ENCODE assay signal across 31 mouse cellular contexts in genomic region chr7:141911305-141911704, GRCm38 (mm10). TPM values are rescaled to one million over a fixed set of nuclear protein-coding genes. Genes with fewer than 3 reads are reported as not detected.
DNase-seq lines count a peak whose midpoint lies in the region; ATAC-seq and TF ChIP-seq lines count a peak whose summit lies in the region.
"Had no signal": no experiment of that assay in that cellular context is flagged by ENCODE, and none has a peak within 500 bp of the region (broad histone marks: within the 10 kb centered on the region; RNA-seq: fewer than 3 reads in every experiment).

No protein-coding gene starts in this region.

- H3K27me3 ChIP-seq in midbrain, embryonic 11.5 days (ENCODE audit: control insufficient read depth, insufficient read depth, low read length): no peaks in the 10 kb centered on the region
- H3K27me3 ChIP-seq in hindbrain, embryonic 12.5 days: peaks cover 8% of the 10 kb centered on the region; the same call in 1 of the 2 replicates
- H3K27me3 ChIP-seq: neural tube, embryonic 15.5 days had no signal

- WGBS in bone marrow, adult 2 months: 15% methylated on average over 3 of the region's 3 CpGs
- WGBS in midbrain, embryonic 11.5 days: 74% methylated on average over 3 of the region's 3 CpGs
- WGBS in hindbrain, embryonic 12.5 days: 74% methylated on average over 3 of the region's 3 CpGs

- no peaks in the 10 kb centered on the region for H3K36me3 ChIP-seq in midbrain, embryonic 11.5 days (ENCODE audit: control insufficient read depth, insufficient read depth, low read length)
- H3K36me3 ChIP-seq in hindbrain, embryonic 12.5 days: no peaks in the 10 kb centered on the region
- H3K36me3 ChIP-seq: forebrain, embryonic 10.5 days; kidney, embryonic 15.5 days; midbrain, embryonic 13.5 days; neural tube, embryonic 15.5 days had no signal

- TF ChIP-seq POLR2A in bone marrow, adult 2 months (IDR thresholded peaks at IDR 0.05; ENCODE audit: borderline replicate concordance, control insufficient read depth, low read depth, low read length): no peak

- peak overlapping the region; percentile 48 for H3K4me3 ChIP-seq in bone marrow, adult 2 months (replicated peaks; ENCODE audit: control insufficient read depth, low read depth, low read length)
- H3K4me3 ChIP-seq in midbrain, embryonic 11.5 days (ENCODE audit: low read depth, low read length): no peak overlapping the region
- no peak overlapping the region for H3K4me3 ChIP-seq in hindbrain, embryonic 12.5 days
- H3K4me3 ChIP-seq: forebrain, embryonic 10.5 days; kidney, embryonic 15.5 days; midbrain, embryonic 13.5 days; neural tube, embryonic 15.5 days had no signal

- no peaks in the 10 kb centered on the region; the same call in 1 of the 2 replicates for H3K4me1 ChIP-seq in bone marrow, adult 2 months (ENCODE audit: control insufficient read depth, insufficient read depth, low read length)
- H3K4me1 ChIP-seq in midbrain, embryonic 11.5 days (ENCODE audit: control insufficient read depth, insufficient read depth, low read length): no peaks in the 10 kb centered on the region
- peaks cover 12% of the 10 kb centered on the region for H3K4me1 ChIP-seq in hindbrain, embryonic 12.5 days
- H3K4me1 ChIP-seq: kidney, embryonic 15.5 days had no signal

- H3K27ac ChIP-seq in bone marrow, adult 2 months (ENCODE audit: control insufficient read depth, insufficient read depth, low read depth, low read length, poor library complexity): no peak overlapping the region
- H3K27ac ChIP-seq in midbrain, embryonic 11.5 days (ENCODE audit: low read depth, low read length): no peak overlapping the region
- H3K27ac ChIP-seq in hindbrain, embryonic 12.5 days: no peak overlapping the region
- H3K27ac ChIP-seq: forebrain, embryonic 10.5 days; hindbrain, embryonic 14.5 days; kidney, embryonic 15.5 days; liver, embryonic 14.5 days; midbrain, embryonic 13.5 days; neural tube, embryonic 15.5 days had no signal

- ATAC-seq in hematopoietic stem cell, adult 5-6 weeks (replicated peaks in 1 of 2; ENCODE audit: insufficient read depth in 1 of 2, low FRiP score in 2 of 2, low TSS enrichment in 1 of 2, low read depth in 1 of 2, poor library complexity in 2 of 2, severe bottlenecking in 2 of 2): peak; percentile 56 to 84; a peak in 3 of 4 replicates
- ATAC-seq in neutrophil, adult 5-6 weeks (ENCODE audit: extremely low read depth, insufficient number of reproducible peaks, low FRiP score, poor library complexity, severe bottlenecking): peak; percentile 58; the same call in 1 of the 2 replicates
- ATAC-seq in midbrain, embryonic 11.5 days (ENCODE audit: low FRiP score): no peak
- ATAC-seq in hindbrain, embryonic 12.5 days (ENCODE audit: low FRiP score): no peak
- ATAC-seq: inflammation-experienced regulatory T-cells, adult 6 months; midbrain, embryonic 13.5 days; Patski had no signal

- TF ChIP-seq CTCF in bone marrow, adult 2 months (IDR thresholded peaks at IDR 0.05; ENCODE audit: control insufficient read depth, insufficient read depth, low read length): no peak

- H3K9me3 ChIP-seq in midbrain, embryonic 11.5 days (ENCODE audit: control insufficient read depth, low read length): no peaks in the 10 kb centered on the region
- H3K9me3 ChIP-seq in hindbrain, embryonic 12.5 days (replicated peaks): no peaks in the 10 kb centered on the region
- H3K9me3 ChIP-seq: forebrain, embryonic 10.5 days; kidney, embryonic 15.5 days; midbrain, embryonic 13.5 days; neural tube, embryonic 15.5 days had no signal

- peak; percentile 27 for DNase-seq in Muller cell, postnatal 12 days (ENCODE audit: inconsistent ontology term)
- no peak for DNase-seq in frontal cortex, postnatal 36 days (ENCODE audit: low spot score in 2 of 2)
- no peak for DNase-seq in midbrain, embryonic 11.5 days (ENCODE audit: low spot score, missing footprints)
- no peak for DNase-seq in adrenal gland, postnatal 4 days (ENCODE audit: low spot score in 2 of 2)
- DNase-seq: adrenal gland, postnatal 25 days; cerebellum, adult 2 months; cerebellum, postnatal 14 days; gastrocnemius, postnatal 14 days; heart, adult 18-20 months; heart, postnatal 36 days; kidney, adult 18-20 months; kidney, postnatal 36 days; liver; lung, adult 2 months; lung, postnatal 14 days; right cerebral cortex, adult 18-20 months; spleen, adult 18-20 months; thymus, postnatal 14 days had no signal

- no peak overlapping the region for H3K9ac ChIP-seq in midbrain, embryonic 11.5 days (ENCODE audit: low read length)
- H3K9ac ChIP-seq in hindbrain, embryonic 12.5 days: no peak overlapping the region
- H3K9ac ChIP-seq: hindbrain, embryonic 14.5 days; kidney, embryonic 15.5 days; liver, embryonic 14.5 days; midbrain, embryonic 13.5 days; neural tube, embryonic 15.5 days had no signal

- no peak overlapping the region for H3K4me2 ChIP-seq in midbrain, embryonic 11.5 days
- H3K4me2 ChIP-seq in hindbrain, embryonic 12.5 days (replicated peaks): no peak overlapping the region
- H3K4me2 ChIP-seq: heart, embryonic 11.5 days; hindbrain, embryonic 14.5 days; kidney, embryonic 15.5 days; midbrain, embryonic 13.5 days; neural tube, embryonic 15.5 days had no signal

RNA-seq across cellular contexts. Expression of gene Tollip, which starts 7.0 kb away (rescaled TPM):
- polyA plus RNA-seq in bone marrow, adult 2 months (2011; ENCODE audit: insufficient read depth, insufficient read length, low replicate concordance, missing spikeins): 19.7 and 30.1 TPM in 2 replicates
- total RNA-seq in hematopoietic stem cell, adult 5-6 weeks (2017): 30.4 and 30.8 TPM in 2 replicates
- 40.9 and 41.5 TPM in 2 replicates for total RNA-seq in neutrophil, adult 5-6 weeks (2017)
- 55.5 and 56.4 TPM in 2 replicates for polyA plus RNA-seq in midbrain, embryonic 11.5 days (2014; fragmentation: Nextera tagmentation; extraction: Ambion mirVana)
- polyA plus RNA-seq in hindbrain, embryonic 12.5 days (2016; fragmentation: Nextera tagmentation; extraction: Ambion mirVana): 65.1 and 67.3 TPM in 2 replicates
- total RNA-seq in adrenal gland, postnatal 4 days (2021): 10 to 100 TPM; 54.1 to 57.8 TPM

RNA-seq across cellular contexts. Expression of gene Brsk2, which starts 38.2 kb away (rescaled TPM):
- not detected in 2 replicates for polyA plus RNA-seq in bone marrow, adult 2 months (2011; ENCODE audit: insufficient read depth, insufficient read length, low replicate concordance, missing spikeins)
- total RNA-seq in hematopoietic stem cell, adult 5-6 weeks (2017): not detected in 2 replicates
- 0.12 and 0.25 TPM in 2 replicates for total RNA-seq in neutrophil, adult 5-6 weeks (2017)
- polyA plus RNA-seq in midbrain, embryonic 11.5 days (2014; fragmentation: Nextera tagmentation; extraction: Ambion mirVana): 9.9 and 11.4 TPM in 2 replicates
- 15.9 and 18.6 TPM in 2 replicates for polyA plus RNA-seq in hindbrain, embryonic 12.5 days (2016; fragmentation: Nextera tagmentation; extraction: Ambion mirVana)
- total RNA-seq in adrenal gland, postnatal 4 days (2021): 1 to 10 TPM; 7.0 to 7.3 TPM

Comparison
In these comparisons a context has a peak if more than half of its experiments do, and no peak if none do; other contexts are left out.
1. ATAC-seq: peak in hematopoietic stem cell, adult 5-6 weeks (2 of 2) and neutrophil, adult 5-6 weeks (single experiment); none in midbrain, embryonic 11.5 days (single experiment) and hindbrain, embryonic 12.5 days (single experiment).